Mouse (Mus musculus) right cerebral cortex, postnatal 10 days (tissue): ENCODE results near the gene Capn7.

Source experiments
- DNase-seq, 2 experiments: peaks; one replicate each; pipeline ENCODE4 v3.0.0; 2021; ENCODE audit warnings: low spot score in 2 of 2

Gene Capn7

DNA sequence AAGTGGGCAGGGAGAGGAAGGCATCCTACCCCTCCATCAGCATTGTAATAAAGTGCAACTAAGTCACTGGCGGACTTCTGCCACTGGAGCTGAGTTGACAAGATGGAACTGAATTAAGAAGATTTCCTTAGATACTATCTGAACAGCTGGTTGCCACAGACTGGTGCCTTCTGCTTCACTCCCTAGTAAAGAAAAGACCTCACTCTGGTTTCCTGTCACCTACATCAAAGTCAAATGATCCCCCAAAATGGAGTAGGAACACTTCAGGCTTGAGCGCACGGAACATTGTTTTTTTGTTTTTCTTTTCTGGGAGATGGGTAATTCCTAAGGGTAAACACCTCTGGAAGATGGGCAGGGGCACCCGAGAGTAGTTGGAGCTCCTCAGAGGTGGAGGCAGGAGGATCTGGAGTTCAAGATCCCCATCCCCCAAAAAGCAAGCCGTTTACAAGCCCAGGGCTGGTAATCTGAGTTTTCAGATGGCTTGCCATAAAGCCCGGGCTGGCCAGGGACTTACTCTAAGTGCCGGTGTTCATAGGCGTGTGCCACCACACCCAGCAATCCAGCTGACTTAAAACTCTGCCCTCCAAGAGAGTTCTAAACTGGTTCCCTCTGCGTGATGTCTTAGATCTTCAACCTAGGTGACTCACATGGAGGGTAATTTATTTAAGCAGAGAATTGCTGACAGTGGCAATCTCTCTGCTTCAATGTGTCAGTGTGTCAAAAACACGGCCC is 78.0 kb downstream of the Capn7 start:
- no peak for DNase-seq

DNA sequence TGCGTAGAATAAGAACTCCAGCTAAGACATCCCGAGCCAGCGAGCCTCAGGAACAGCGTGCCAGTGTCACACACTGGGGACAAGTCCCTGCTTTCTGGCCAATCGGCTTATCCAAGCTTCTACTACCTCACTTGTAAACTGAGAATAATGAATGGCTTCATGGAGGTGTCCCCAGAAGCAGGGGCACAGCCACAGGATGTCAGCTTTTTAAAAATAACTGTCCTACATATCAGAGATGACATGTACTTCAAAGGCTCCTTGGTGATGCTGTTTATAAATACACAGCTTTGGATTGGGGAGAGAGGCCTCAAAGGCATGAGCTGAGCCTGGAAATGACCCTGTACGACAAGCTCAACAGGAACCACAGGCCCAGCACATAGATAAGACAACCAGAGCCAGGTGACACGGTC is 78.5 kb downstream of the Capn7 start:
- no peak for DNase-seq

DNA sequence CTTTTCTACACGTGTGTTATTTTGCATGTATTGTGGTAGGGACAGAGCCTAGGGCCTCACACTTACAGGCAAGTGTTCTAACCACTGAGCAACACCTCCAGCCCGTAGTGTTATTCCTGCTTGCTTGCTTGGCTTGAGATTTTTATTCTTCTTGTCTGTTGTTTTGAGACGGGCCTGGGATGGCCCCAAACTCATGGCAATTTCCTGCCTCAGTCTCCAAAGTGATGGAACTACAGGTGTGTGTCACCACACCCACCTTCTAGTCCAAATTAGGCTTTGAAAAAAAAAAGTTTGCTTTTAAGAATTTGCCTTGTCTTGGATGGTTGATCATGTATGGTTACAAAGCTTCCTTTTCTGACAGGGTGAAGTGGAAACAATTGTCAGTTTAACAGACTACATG is 80.0 kb downstream of the Capn7 start:
- DNase-seq = no peak

DNA sequence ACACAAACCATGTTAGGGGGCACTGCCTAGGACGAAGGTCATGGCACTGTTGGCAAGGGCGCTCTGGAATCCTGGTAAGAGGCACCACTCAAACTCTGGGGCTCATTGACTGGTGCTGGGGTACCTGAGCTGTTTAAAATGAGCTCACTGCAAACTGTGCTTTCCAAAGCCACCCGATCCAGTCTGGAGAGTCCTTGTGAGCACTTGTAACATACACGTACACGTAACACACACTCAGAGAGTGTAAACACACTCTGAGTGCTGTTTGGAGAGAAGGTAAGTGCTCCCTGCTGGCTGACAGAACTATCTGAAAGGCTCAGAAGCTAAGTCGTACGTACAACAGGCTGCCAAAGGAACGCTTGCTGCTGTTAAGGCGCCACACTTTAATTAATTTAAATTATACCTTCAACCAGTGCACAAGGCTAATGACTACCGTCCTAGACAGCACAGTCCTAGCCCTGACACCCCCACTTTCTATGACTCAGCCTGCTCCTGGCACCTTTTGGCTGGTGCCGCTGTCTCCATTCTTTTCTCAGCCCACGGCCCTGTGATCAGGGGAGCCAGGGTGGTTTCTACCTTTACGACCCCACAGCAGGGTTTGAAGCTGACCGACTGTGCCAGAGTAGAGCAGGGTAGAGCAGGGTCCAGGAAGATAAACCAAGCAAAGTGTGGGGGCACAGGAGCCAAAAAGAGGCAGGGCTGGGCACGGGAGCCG is 80.6 kb downstream of the Capn7 start:
- DNase-seq = no peak

DNA sequence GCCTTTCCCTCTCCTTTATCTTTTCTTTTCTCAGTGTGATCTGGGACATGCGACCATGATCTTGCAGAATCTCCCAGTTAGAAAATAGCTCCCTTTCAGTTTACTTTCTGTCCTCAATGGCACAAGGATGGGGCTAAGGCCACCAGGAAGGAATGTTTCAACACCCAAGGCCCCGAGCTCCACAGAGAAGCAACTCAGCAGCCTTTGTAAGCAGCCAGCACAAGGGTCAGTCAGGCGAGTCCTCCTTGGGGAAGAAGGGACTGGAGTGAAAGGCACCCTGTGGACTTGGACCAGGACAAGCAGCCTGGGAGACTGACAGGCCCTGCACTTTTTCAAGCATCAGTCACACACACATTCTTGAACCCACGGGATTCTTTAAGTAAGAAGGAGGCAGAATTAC is 82.8 kb downstream of the Capn7 start:
- no peak for DNase-seq

DNA sequence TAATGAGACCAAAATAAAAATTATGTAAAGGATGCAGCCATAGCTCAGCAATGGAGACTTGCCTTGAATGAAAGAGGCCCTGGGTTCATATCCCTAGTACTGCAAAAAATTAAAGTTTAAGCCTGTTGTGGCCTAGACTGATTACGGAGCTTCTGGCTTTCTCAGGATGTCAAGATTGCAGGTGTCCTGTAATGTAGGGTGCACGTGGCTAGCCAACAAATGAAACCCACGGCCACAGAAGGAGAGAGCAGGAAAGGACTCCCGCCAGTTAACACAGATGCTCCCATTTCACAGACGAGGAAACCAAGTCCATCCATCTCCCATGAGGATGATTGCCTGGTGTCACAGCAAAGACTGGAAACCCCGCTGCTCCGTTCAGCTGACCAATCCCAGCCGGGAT is 83.7 kb downstream of the Capn7 start:
- peak in 1 of 2 experiments; percentile 17 for DNase-seq

DNA sequence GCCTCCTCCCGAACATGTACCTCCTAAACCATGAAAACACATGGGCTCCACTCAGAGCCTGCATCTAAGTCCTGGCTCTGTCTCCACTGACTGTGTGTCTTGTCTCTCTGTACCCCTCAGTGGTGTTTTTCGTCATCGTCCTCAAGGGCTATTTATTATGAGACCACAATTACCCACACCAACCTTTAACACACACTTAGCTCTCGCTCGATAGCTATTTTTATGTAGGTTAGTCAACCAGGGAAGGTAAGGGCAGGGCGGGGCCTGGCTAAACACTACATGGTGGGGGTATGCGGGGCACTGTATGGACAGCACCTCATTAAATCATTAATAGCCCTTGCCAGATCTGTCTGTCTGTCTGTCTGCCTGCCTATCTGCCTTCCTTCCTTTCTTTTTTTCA is 84.1 kb downstream of the Capn7 start:
- no peak for DNase-seq

DNA sequence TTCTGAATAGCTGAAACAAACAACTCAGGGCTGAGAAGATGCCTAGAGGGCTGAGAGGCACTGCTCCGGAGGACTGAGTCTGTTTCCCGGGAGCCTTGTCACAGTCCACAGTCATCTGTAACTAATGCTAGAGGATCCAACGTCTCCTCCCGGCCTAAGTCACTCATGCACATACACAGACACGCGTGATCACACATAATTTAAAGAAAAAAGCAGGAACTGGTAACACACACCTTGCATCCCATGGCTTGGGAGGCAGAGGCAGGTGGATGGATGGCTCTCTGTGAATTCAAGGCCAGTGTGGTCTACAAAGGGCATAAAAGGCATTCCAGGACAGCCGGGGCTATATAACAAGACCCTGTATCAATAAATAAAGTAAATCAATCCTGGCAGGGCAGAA is 84.5 kb downstream of the Capn7 start:
- no peak for DNase-seq
